Mouse (Mus musculus) kidney, adult 9 months (tissue): ENCODE results near the gene Id2.

Experiments
- DNase-seq: peaks from one replicate; pipeline ENCODE4 v3.0.0; 2022

Gene Id2

GRCm38 (mm10) chr12:25074344-25074743, 22.6 kb downstream of the Id2 start:
- no peak for DNase-seq

GRCm38 (mm10) chr12:25073374-25073773, 23.6 kb downstream of the Id2 start:
- DNase-seq = no peak

GRCm38 (mm10) chr12:25062264-25062663, 34.7 kb downstream of the Id2 start:
- no peak for DNase-seq

GRCm38 (mm10) chr12:25060901-25061300, 36.0 kb downstream of the Id2 start:
- DNase-seq = peak; percentile 25

- DNase-seq = no peak
Observed at GRCm38 (mm10) chr12:25059487-25060200, 37.3 kb downstream of the Id2 start.

GRCm38 (mm10) chr12:25054963-25055362, 42.0 kb downstream of the Id2 start:
- DNase-seq = no peak

GRCm38 (mm10) chr12:25054511-25054910, 42.4 kb downstream of the Id2 start:
- no peak for DNase-seq

GRCm38 (mm10) chr12:25049253-25049652, 47.7 kb downstream of the Id2 start:
- DNase-seq = no peak

GRCm38 (mm10) chr12:25044579-25044978, 52.4 kb downstream of the Id2 start:
- no peak for DNase-seq

GRCm38 (mm10) chr12:25044056-25044455, 52.9 kb downstream of the Id2 start:
- no peak for DNase-seq
